8 mouse cellular contexts compared by ENCODE assay signal in genomic region chr5:142700842-142701589, GRCm38 (mm10). TPM values are rescaled to one million over a fixed set of nuclear protein-coding genes. Genes with fewer than 3 reads are reported as not detected.
A peak's percentile ranks its signal among the peaks of the same experiment; 100 is the strongest.
DNase-seq lines count a peak whose midpoint lies in the region; ATAC-seq and TF ChIP-seq lines count a peak whose summit lies in the region.

No protein-coding gene starts in this region.

- peaks cover 9% of the 10 kb centered on the region for H3K36me3 ChIP-seq in forebrain, embryonic 16.5 days (ENCODE audit: control insufficient read depth, insufficient read depth)
- no peaks in the 10 kb centered on the region for H3K36me3 ChIP-seq in limb, embryonic 14.5 days (ENCODE audit: control insufficient read depth, insufficient read depth, low read length)
- peaks cover 2% of the 10 kb centered on the region; the same call in 1 of the 2 replicates for H3K36me3 ChIP-seq in midbrain, embryonic 16.5 days (ENCODE audit: control insufficient read depth, insufficient read depth, low read length)

- 0 out of 2 replicates have a peak, but pooled peaks cover 2% of the 10 kb centered on the region for H3K27me3 ChIP-seq in forebrain, embryonic 16.5 days (replicated peaks; ENCODE audit: control insufficient read depth, insufficient read depth, low read length)
- H3K27me3 ChIP-seq in limb, embryonic 14.5 days (ENCODE audit: control insufficient read depth, insufficient read depth, low read length): peaks cover 11% of the 10 kb centered on the region; the same call in 1 of the 2 replicates
- no peaks in the 10 kb centered on the region for H3K27me3 ChIP-seq in midbrain, embryonic 16.5 days (ENCODE audit: control insufficient read depth, insufficient read depth, low read depth, low read length)

- no peaks in the 10 kb centered on the region for H3K9me3 ChIP-seq in forebrain, embryonic 16.5 days (ENCODE audit: control insufficient read depth, low read length)
- no peaks in the 10 kb centered on the region for H3K9me3 ChIP-seq in limb, embryonic 14.5 days (ENCODE audit: control insufficient read depth, low read length)
- no peaks in the 10 kb centered on the region for H3K9me3 ChIP-seq in midbrain, embryonic 16.5 days (replicated peaks; ENCODE audit: control insufficient read depth, low read length, poor library complexity, severe bottlenecking)

- peak overlapping the region; percentile 91 for H3K4me3 ChIP-seq in forebrain, embryonic 16.5 days (replicated peaks; ENCODE audit: low read length)
- H3K4me3 ChIP-seq in limb, embryonic 14.5 days (replicated peaks; ENCODE audit: low read length): no peak overlapping the region
- H3K4me3 ChIP-seq in midbrain, embryonic 16.5 days (ENCODE audit: low read depth, low read length): peak overlapping the region; percentile 67

- peak overlapping the region; percentile 88 for H3K4me2 ChIP-seq in forebrain, embryonic 16.5 days (ENCODE audit: low read length)
- peak overlapping the region; percentile 98; the same call in 1 of the 2 replicates for H3K4me2 ChIP-seq in limb, embryonic 14.5 days (replicated peaks; ENCODE audit: low read depth, low read length, severe bottlenecking)
- peak overlapping the region; percentile 86 for H3K4me2 ChIP-seq in midbrain, embryonic 16.5 days (ENCODE audit: low read length)

- peaks cover 25% of the 10 kb centered on the region for H3K4me1 ChIP-seq in forebrain, embryonic 16.5 days (replicated peaks; ENCODE audit: control insufficient read depth, insufficient read depth, low read length)
- 0 out of 2 replicates have a peak, but pooled peaks cover 4% of the 10 kb centered on the region for H3K4me1 ChIP-seq in limb, embryonic 14.5 days (ENCODE audit: control insufficient read depth, insufficient read depth, low read length)
- H3K4me1 ChIP-seq in midbrain, embryonic 16.5 days (ENCODE audit: control insufficient read depth, insufficient read depth, low read length): peaks cover 23% of the 10 kb centered on the region

- H3K9ac ChIP-seq in forebrain, embryonic 16.5 days (replicated peaks; ENCODE audit: low read depth, low read length): no peak overlapping the region
- no peak overlapping the region for H3K9ac ChIP-seq in limb, embryonic 14.5 days (ENCODE audit: low read depth, low read length, severe bottlenecking)
- H3K9ac ChIP-seq in midbrain, embryonic 16.5 days (ENCODE audit: low read depth, low read length): 0 out of 2 replicates have a peak overlapping the region, but pooled peaks have one; percentile 28

- DNase-seq in thymus, postnatal 4 days: peak; percentile 49
- DNase-seq in thymus, postnatal 0 days (ENCODE audit: low spot score): no peak
- DNase-seq in limb, embryonic 14.5 days (ENCODE audit: low spot score): no peak
- DNase-seq in frontal cortex, postnatal 36 days (ENCODE audit: low spot score in 2 of 2): no peak
- no peak for DNase-seq in adipocyte (ENCODE audit: low spot score)
- no peak for DNase-seq in urinary bladder, adult 2 months (ENCODE audit: low spot score)

- no peak for ATAC-seq in forebrain, embryonic 16.5 days
- ATAC-seq in limb, embryonic 14.5 days (ENCODE audit: low FRiP score, low read depth): no peak
- ATAC-seq in midbrain, embryonic 16.5 days: peak; percentile 57

- 7% methylated on average over 15 of the region's 15 CpGs for WGBS in forebrain, embryonic 16.5 days
- 8% methylated on average over 15 of the region's 15 CpGs for WGBS in limb, embryonic 14.5 days
- WGBS in midbrain, embryonic 16.5 days: 12% methylated on average over 15 of the region's 15 CpGs

- no peak overlapping the region for H3K27ac ChIP-seq in forebrain, embryonic 16.5 days (ENCODE audit: low read length)
- H3K27ac ChIP-seq in limb, embryonic 14.5 days (replicated peaks; ENCODE audit: low read depth, low read length): no peak overlapping the region
- peak overlapping the region; percentile 34; the same call in 1 of the 2 replicates for H3K27ac ChIP-seq in midbrain, embryonic 16.5 days (ENCODE audit: low read length)

- TF ChIP-seq POLR2A in limb, embryonic 14.5 days (IDR thresholded peaks at IDR 0.05; ENCODE audit: borderline replicate concordance, extremely low read depth, insufficient read depth, insufficient read length): no peak

RNA-seq across cellular contexts. Expression of gene Slc29a4, which starts 8.7 kb away (rescaled TPM):
- 0.44 and 0.59 TPM in 2 replicates for polyA plus RNA-seq in thymus, postnatal 0 days (2015; fragmentation: Nextera tagmentation; extraction: Ambion mirVana)
- polyA plus RNA-seq in forebrain, embryonic 16.5 days (2015; fragmentation: Nextera tagmentation; extraction: Ambion mirVana): 93.7 and 99.2 TPM in 2 replicates
- polyA plus RNA-seq in limb, embryonic 14.5 days (2012; rRNA removed): 8.0 and 11.6 TPM in 2 replicates
- 5.8 and 7.6 TPM in 2 replicates for polyA plus RNA-seq in limb, embryonic 14.5 days (2014; fragmentation: Nextera tagmentation; extraction: Ambion mirVana)
- polyA plus RNA-seq in midbrain, embryonic 16.5 days (2015; fragmentation: Nextera tagmentation; extraction: Ambion mirVana): 83.1 and 84.7 TPM in 2 replicates
- 0.26 and 0.68 TPM in 2 replicates for polyA plus RNA-seq in urinary bladder, adult 2 months (2012; rRNA removed)
